Mouse (Mus musculus) CH12.LX (cell line): ENCODE data around the gene Mogat2. TPM values are rescaled to one million over a fixed set of nuclear protein-coding genes. Genes with fewer than 3 reads are reported as not detected.
A peak's percentile ranks its signal among the peaks of the same experiment; 100 is the strongest.

ENCODE experiments used
- DNase-seq: peaks from one replicate; pipeline ENCODE4 v3.0.0-alpha.2; 2013; ENCODE audit errors: extremely low read depth
- H3K27ac ChIP-seq: 2 replicates; pipeline ENCODE4 v1.5.1; 2012; ENCODE audit warnings: low read depth, mild to moderate bottlenecking, control low read depth, moderate library complexity; ENCODE audit not compliant: insufficient read depth
- H3K27me3 ChIP-seq: replicated peaks from 2 replicates; pipeline ENCODE3; 2012; ENCODE audit warnings: inconsistent platforms
- H3K36me3 ChIP-seq, 2 experiments: replicated peaks in 1 of 2; 2 replicates each; pipeline versions ENCODE3 to v1.6.1; 2012; ENCODE audit warnings: inconsistent platforms in 1 of 2, low read length in 1 of 2, mild to moderate bottlenecking in 1 of 2, mixed read lengths in 1 of 2, moderate library complexity in 1 of 2; ENCODE audit not compliant: control insufficient read depth in 1 of 2, insufficient read depth in 1 of 2
- H3K4me1 ChIP-seq, 2 experiments: 2 replicates each; pipeline ENCODE4 v1.6.1; 2012; ENCODE audit warnings: inconsistent platforms in 1 of 2, moderate library complexity in 1 of 2; ENCODE audit not compliant: insufficient read depth in 2 of 2, control insufficient read depth in 1 of 2
- H3K4me2 ChIP-seq: 2 replicates; pipeline ENCODE4 v1.6.1; 2012; ENCODE audit warnings: low read depth, mild to moderate bottlenecking, control low read depth; ENCODE audit not compliant: poor library complexity, insufficient read depth, severe bottlenecking
- H3K4me3 ChIP-seq, 3 experiments: fragments of 150-350 bp in 1 of 3; sonication (generic) in 1 of 3; replicated peaks in 1 of 3; 2 replicates each; pipeline versions ENCODE3 to v1.5.1; 2011 to 2012; ENCODE audit warnings: low read depth in 2 of 3, low read length in 2 of 3, mild to moderate bottlenecking in 2 of 3, moderate library complexity in 2 of 3, control low read depth in 1 of 3, improper control_type of control experiment in 1 of 3, inconsistent platforms in 1 of 3, mixed read lengths in 1 of 3; ENCODE audit not compliant: poor library complexity in 1 of 3
- H3K79me2 ChIP-seq: replicated peaks from 2 replicates; pipeline ENCODE4 v1.6.1; 2012; ENCODE audit warnings: mild to moderate bottlenecking, moderate library complexity; ENCODE audit not compliant: control insufficient read depth, poor library complexity, insufficient read depth, severe bottlenecking; ENCODE audit errors: extremely low read depth
- H3K9ac ChIP-seq: 2 replicates; pipeline ENCODE4 v1.6.1; 2012; ENCODE audit warnings: low read depth, mild to moderate bottlenecking, control low read depth, moderate library complexity; ENCODE audit not compliant: insufficient read depth
- H3K9me3 ChIP-seq: replicated peaks from 2 replicates; pipeline ENCODE3; 2012; ENCODE audit warnings: low read length, inconsistent platforms, mixed read lengths
- CTCF ChIP-seq, 2 experiments: IDR thresholded peaks in 1 of 2; conservative IDR thresholded peaks in 1 of 2; 2 replicates each; pipeline ENCODE4 v1.5.1; 2011 to 2012; ENCODE audit warnings: low read depth in 2 of 2, low read length in 2 of 2, improper control_type of control experiment in 1 of 2, inconsistent platforms in 1 of 2, mild to moderate bottlenecking in 1 of 2, moderate library complexity in 1 of 2
- E2F4 ChIP-seq: IDR thresholded peaks from 2 replicates; pipeline ENCODE4 v1.6.1; 2011; ENCODE audit warnings: low read depth, low read length, improper control_type of control experiment; ENCODE audit not compliant: insufficient replicate concordance
- ETS1 ChIP-seq: conservative IDR thresholded peaks from 2 replicates; pipeline ENCODE4 v1.6.1; 2012; ENCODE audit warnings: low read depth, mild to moderate bottlenecking, inconsistent platforms, low read length, improper control_type of control experiment, moderate library complexity
- GABPA ChIP-seq: IDR thresholded peaks from 2 replicates; pipeline ENCODE4 v1.6.1; 2012; ENCODE audit warnings: low read depth, low read length, improper control_type of control experiment, inconsistent platforms; ENCODE audit not compliant: insufficient replicate concordance
- JUN ChIP-seq: IDR thresholded peaks from 2 replicates; pipeline ENCODE4 v1.6.1; 2011; ENCODE audit warnings: low read depth, mild to moderate bottlenecking, low read length, improper control_type of control experiment, moderate library complexity; ENCODE audit not compliant: insufficient read depth
- JUND ChIP-seq: conservative IDR thresholded peaks from 2 replicates; pipeline ENCODE4 v1.6.1; 2011; ENCODE audit warnings: low read depth, low read length, improper control_type of control experiment
- MAZ ChIP-seq: IDR thresholded peaks from 2 replicates; pipeline ENCODE4 v1.6.1; 2012; ENCODE audit warnings: low read depth, mild to moderate bottlenecking, inconsistent platforms, low read length, improper control_type of control experiment, moderate library complexity
- MEF2A ChIP-seq: IDR thresholded peaks from 2 replicates; pipeline ENCODE4 v1.6.1; 2014; ENCODE audit warnings: low read depth, mild to moderate bottlenecking, inconsistent platforms, low read length, improper control_type of control experiment, borderline replicate concordance
- NRF1 ChIP-seq: IDR thresholded peaks from 2 replicates; pipeline ENCODE4 v1.6.1; 2014; ENCODE audit warnings: low read depth, mild to moderate bottlenecking, inconsistent platforms, low read length, improper control_type of control experiment, moderate library complexity
- PAX5 ChIP-seq: IDR thresholded peaks from 2 replicates; pipeline ENCODE4 v1.6.1; 2012; ENCODE audit warnings: low read length, inconsistent platforms, mixed read lengths
- RAD21 ChIP-seq: IDR thresholded peaks from 2 replicates; pipeline ENCODE4 v1.6.1; 2011; ENCODE audit warnings: low read depth, mild to moderate bottlenecking, low read length, improper control_type of control experiment, moderate library complexity
- SIN3A ChIP-seq: IDR thresholded peaks from 2 replicates; pipeline ENCODE4 v1.6.1; 2012; ENCODE audit warnings: low read length, improper control_type of control experiment, inconsistent platforms
- TBP ChIP-seq: conservative IDR thresholded peaks from 2 replicates; pipeline ENCODE4 v1.6.1; 2011; ENCODE audit warnings: low read depth, low read length, improper control_type of control experiment
- TCF12 ChIP-seq: IDR thresholded peaks from 2 replicates; pipeline ENCODE4 v1.6.1; 2014; ENCODE audit warnings: low read depth, mild to moderate bottlenecking, inconsistent platforms, low read length, improper control_type of control experiment
- ZNF384 ChIP-seq: IDR thresholded peaks from 2 replicates; pipeline ENCODE4 v1.6.1; 2012; ENCODE audit warnings: low read depth, low read length, improper control_type of control experiment, inconsistent platforms
- dilution Hi-C: fragments of 300-500 bp; cut with MboI; formaldehyde crosslinking; loops from 2 replicates; pipeline ENCODE4 v1.14.3; 2020; ENCODE audit warnings: low sequenced_read_pairs; ENCODE audit not compliant: extremely low pct_unique_long_range_greater_than_20kb, extremely low pct_ligation_motif_present
- in situ Hi-C: fragments of 300-500 bp; cut with MboI; formaldehyde crosslinking; loops from 3 replicates; pipeline ENCODE4 v1.14.3; 2019; ENCODE audit warnings: low sequenced_read_pairs, low pct_ligation_motif_present, low pct_unique_long_range_greater_than_20kb, mixed read lengths
- polyA plus RNA-seq: library from polyadenylated mRNA; unstranded; fragments of >175 nt; gene quantifications from 2 replicates; pipeline ENCODE4 v1.2.1, GENCODE M21; 2012; ENCODE audit warnings: low read depth; ENCODE audit not compliant: insufficient read length
- total RNA-seq, 2 experiments: library from RNA; depleted of rRNA; stranded (reverse); fragments of 300-350 nt in 1 of 2; fragments of >200 nt in 1 of 2; gene quantifications; 2 replicates each; pipeline ENCODE4 v1.2.3; 2012 to 2014

Gene Mogat2
- total and polyA plus RNA-seq, 3 experiments: not detected

DNA sequence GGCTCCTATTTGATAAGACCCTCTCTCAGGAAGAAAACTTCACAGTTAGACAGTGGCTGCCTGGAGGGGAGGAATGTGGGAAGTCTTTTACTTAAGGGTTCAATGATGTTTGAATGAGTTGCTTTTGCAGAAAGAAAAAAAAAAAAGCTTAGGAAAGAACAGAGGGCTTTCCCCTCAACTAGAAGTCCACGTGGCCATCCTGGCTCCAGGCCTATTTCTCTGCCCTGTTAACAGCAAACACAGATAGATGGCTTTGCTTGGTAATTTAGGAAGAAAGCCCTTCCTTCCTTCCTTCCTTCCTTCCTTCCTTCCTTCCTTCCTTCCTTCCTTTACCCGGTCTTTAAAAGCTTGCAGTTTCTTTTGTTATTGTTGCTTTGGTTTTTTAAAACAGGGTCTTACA, 3.5 kb downstream of the Mogat2 start:
- TF ChIP-seq PAX5 (no peak), TCF12 (no peak), MAZ (no peak), RAD21 (no peak), JUND (no peak), ZNF384 (no peak), TBP (no peak), SIN3A (no peak), E2F4 (no peak), GABPA (no peak), NRF1 (no peak), JUN (no peak), ETS1 (no peak)
- in situ Hi-C loops: no loop called here
- dilution Hi-C loops: no loop called here

GRCm38 (mm10) chr7:99232571-99232970, 5.8 kb downstream of the Mogat2 start:
- in situ Hi-C loops (no loop called here), dilution Hi-C loops (no loop called here)
- Histone ChIP-seq H3K27me3 (peaks cover 3% of the 10 kb centered on the region), H3K9me3 (no peaks in the 10 kb centered on the region), H3K79me2 (no peaks in the 10 kb centered on the region), H3K4me3 (no peak overlapping the region), H3K4me1 (no peaks in the 10 kb centered on the region), H3K27ac (no peak overlapping the region), H3K4me2 (no peak overlapping the region), H3K9ac (no peak overlapping the region), H3K36me3 (no peaks in the 10 kb centered on the region)
- TF ChIP-seq TBP (no peak), MEF2A (no peak), CTCF (conservative IDR thresholded peaks at IDR 0.05 in 1 of 2, IDR thresholded peaks at IDR 0.05 in 1 of 2; ENCODE audit: low read depth in 2 of 2, low read length in 2 of 2) (peak in 1 of 2 experiments; percentile 43; a peak in 2 of 4 replicates)
- no peak for DNase-seq

More for the DNA sequence above, 3.5 kb downstream of the Mogat2 start:
- H3K9me3 ChIP-seq: no peaks in the 10 kb centered on the region
- H3K9ac ChIP-seq: no peak overlapping the region
- H3K4me3 ChIP-seq: no peak overlapping the region
- H3K4me2 ChIP-seq: no peak overlapping the region
- peaks cover 15% of the 10 kb centered on the region for H3K27me3 ChIP-seq
- no peaks in the 10 kb centered on the region for H3K36me3 ChIP-seq
- no peaks in the 10 kb centered on the region for H3K4me1 ChIP-seq
- no peaks in the 10 kb centered on the region for H3K79me2 ChIP-seq
- no peak for DNase-seq
- H3K27ac ChIP-seq: no peak overlapping the region
